Mouse (Mus musculus) hindbrain, embryonic 14.5 days (tissue): Measurements from ENCODE around the gene Ift27. TPM values are rescaled to one million over a fixed set of nuclear protein-coding genes. Genes with fewer than 3 reads are reported as not detected.

Experiments used
- ATAC-seq: fragments of 200-750 bp; cut with Nextera tagmentation; 2 replicates; pipeline ENCODE4 v1.8.0; 2017; ENCODE audit warnings: moderate number of reproducible peaks, mild to moderate bottlenecking, moderate TSS enrichment, moderate library complexity; ENCODE audit not compliant: low FRiP score
- DNase-seq: peaks from one replicate; pipeline ENCODE4 v3.0.0-alpha.2; 2015; ENCODE audit warnings: low spot score
- H3K27ac ChIP-seq: fragments of 300-500 bp; sonication (generic); 2 replicates; pipeline ENCODE4 v1.5.1; 2014; ENCODE audit warnings: mild to moderate bottlenecking, moderate library complexity
- H3K27me3 ChIP-seq: fragments of 300-500 bp; sonication (generic); 2 replicates; pipeline ENCODE4 v1.6.1; 2014; ENCODE audit warnings: mild to moderate bottlenecking, low read length, mixed read lengths; ENCODE audit not compliant: control insufficient read depth, insufficient read depth
- H3K36me3 ChIP-seq: fragments of 300-500 bp; sonication (generic); replicated peaks from 2 replicates; pipeline ENCODE4 v1.6.1; 2014; ENCODE audit not compliant: control insufficient read depth, insufficient read depth
- H3K4me1 ChIP-seq: fragments of 300-500 bp; sonication (generic); replicated peaks from 2 replicates; pipeline ENCODE4 v1.6.1; 2014; ENCODE audit warnings: antibody characterized with exemption, low read length, mixed read lengths; ENCODE audit not compliant: control insufficient read depth, insufficient read depth
- H3K4me2 ChIP-seq: fragments of 300-500 bp; sonication (generic); replicated peaks from 2 replicates; pipeline ENCODE4 v1.6.1; 2014; ENCODE audit warnings: mild to moderate bottlenecking, moderate library complexity
- H3K4me3 ChIP-seq: fragments of 300-500 bp; sonication (generic); replicated peaks from 2 replicates; pipeline ENCODE4 v1.5.1; 2014; ENCODE audit warnings: mild to moderate bottlenecking, low read length
- H3K9ac ChIP-seq: fragments of 300-500 bp; sonication (generic); 2 replicates; pipeline ENCODE4 v1.6.1; 2014
- H3K9me3 ChIP-seq: fragments of 300-500 bp; sonication (generic); 2 replicates; pipeline ENCODE4 v1.6.1; 2016; ENCODE audit warnings: low read length; ENCODE audit not compliant: control insufficient read depth
- WGBS: fragments of 180-500 bp; shearing (Covaris S2); extraction: QIAGEN DNeasy Blood & Tissue Kit; methylation state at CpG from one replicate; pipeline ENCODE4 v1.1.7; 2014; 5-methylcytosine and 5-hydroxymethylcytosine counted together
- polyA plus RNA-seq: library from polyadenylated mRNA; unstranded; fragments of >200 nt; fragmentation: Nextera tagmentation; extraction: Ambion mirVana; gene quantifications from 2 replicates; pipeline ENCODE4 v1.2.1, GENCODE M21; 2014

Gene Ift27
- polyA plus RNA-seq, 1 experiment from 2014 or later = 108 TPM

DNA sequence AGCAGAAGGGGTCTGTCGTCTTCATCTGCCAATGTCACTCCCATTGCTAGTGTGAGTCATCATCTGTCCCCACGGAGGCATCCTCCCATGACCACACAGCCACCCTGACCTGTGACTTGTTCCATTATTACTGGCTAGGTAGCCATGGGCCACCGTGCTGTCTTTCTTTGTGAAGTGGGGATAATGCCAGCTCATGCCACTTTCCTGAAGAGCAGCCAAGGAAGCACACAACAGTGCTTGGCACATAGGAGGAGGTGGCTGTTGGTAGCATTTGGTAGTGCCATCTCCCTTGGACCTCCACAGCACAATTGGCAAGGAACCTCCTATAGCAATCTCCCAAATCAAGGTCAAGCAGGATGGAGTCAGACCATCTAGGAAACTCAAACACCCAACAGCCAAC is 20.4 kb upstream of the Ift27 start:
- Histone ChIP-seq H3K36me3 (no peaks in the 10 kb centered on the region), H3K27ac (no peak overlapping the region), H3K9ac (no peak overlapping the region), H3K4me3 (no peak overlapping the region), H3K4me1 (no peaks in the 10 kb centered on the region), H3K27me3 (no peaks in the 10 kb centered on the region), H3K9me3 (no peaks in the 10 kb centered on the region), H3K4me2 (no peak overlapping the region)
- ATAC-seq = no peak
- WGBS = 82% methylated on average over 3 of the region's 3 CpGs
- no peak for DNase-seq

DNA sequence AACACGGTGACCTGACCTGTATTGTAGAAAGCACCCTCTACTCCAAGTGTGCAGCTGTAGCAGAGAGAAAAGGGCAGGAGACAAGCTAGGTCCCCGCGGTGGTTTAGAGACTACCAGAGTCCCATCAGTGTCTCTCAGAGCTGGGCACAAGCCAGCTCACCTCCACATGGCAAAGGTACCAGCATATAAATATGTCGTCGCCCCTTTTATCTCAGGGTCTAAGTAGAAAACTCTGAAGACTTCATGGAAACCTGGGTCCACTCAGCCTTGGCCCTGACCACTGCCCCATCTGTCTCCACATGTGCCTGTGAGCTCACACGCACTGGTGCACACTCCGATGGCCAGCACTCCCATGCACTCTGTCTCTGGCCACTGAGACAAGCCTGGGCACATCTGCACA is 15.7 kb upstream of the Ift27 start:
- Histone ChIP-seq H3K9me3 (no peaks in the 10 kb centered on the region), H3K36me3 (no peaks in the 10 kb centered on the region), H3K9ac (no peak overlapping the region), H3K27me3 (no peaks in the 10 kb centered on the region), H3K4me3 (no peak overlapping the region), H3K27ac (no peak overlapping the region), H3K4me1 (no peaks in the 10 kb centered on the region), H3K4me2 (no peak overlapping the region)
- 91% methylated on average over 7 of the region's 7 CpGs for WGBS
- no peak for ATAC-seq
- no peak for DNase-seq

DNA sequence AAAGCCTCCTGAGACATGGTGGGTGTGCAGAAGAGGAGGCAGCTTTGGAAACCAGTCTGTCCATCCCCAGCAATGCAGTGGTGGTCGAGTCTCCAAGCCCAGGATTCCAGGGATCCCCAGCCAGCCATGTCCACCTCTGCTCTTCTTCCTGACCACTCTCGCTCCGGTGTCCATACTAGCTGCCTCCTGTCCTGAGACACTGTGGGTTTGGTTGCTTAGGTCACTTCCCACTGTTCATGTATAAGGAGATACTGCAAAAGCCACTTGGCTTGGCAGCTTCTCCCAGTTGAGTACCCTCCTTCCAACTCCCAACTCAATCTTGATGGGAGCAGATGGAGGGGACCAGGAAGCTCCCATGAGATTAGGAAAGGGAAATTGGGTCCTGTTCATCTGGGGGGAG is 14.6 kb upstream of the Ift27 start:
- no peak for ATAC-seq
- Histone ChIP-seq H3K27me3 (no peaks in the 10 kb centered on the region), H3K4me1 (no peaks in the 10 kb centered on the region), H3K4me2 (no peak overlapping the region), H3K27ac (no peak overlapping the region), H3K9me3 (no peaks in the 10 kb centered on the region), H3K4me3 (no peak overlapping the region), H3K9ac (no peak overlapping the region), H3K36me3 (no peaks in the 10 kb centered on the region)
- DNase-seq = no peak
- 89% methylated on average over 3 of the region's 3 CpGs for WGBS

- Histone ChIP-seq H3K27me3 (no peaks in the 10 kb centered on the region), H3K27ac (no peak overlapping the region), H3K9me3 (no peaks in the 10 kb centered on the region), H3K4me3 (no peak overlapping the region), H3K36me3 (no peaks in the 10 kb centered on the region), H3K9ac (no peak overlapping the region), H3K4me1 (peaks cover 5% of the 10 kb centered on the region), H3K4me2 (no peak overlapping the region)
- DNase-seq (no peak), ATAC-seq (no peak)
- WGBS = 59% methylated on average over 5 of the region's 5 CpGs
These were observed 13.0 kb upstream of the Ift27 start for GRCm38 (mm10) chr15:78186906-78187305.

DNA sequence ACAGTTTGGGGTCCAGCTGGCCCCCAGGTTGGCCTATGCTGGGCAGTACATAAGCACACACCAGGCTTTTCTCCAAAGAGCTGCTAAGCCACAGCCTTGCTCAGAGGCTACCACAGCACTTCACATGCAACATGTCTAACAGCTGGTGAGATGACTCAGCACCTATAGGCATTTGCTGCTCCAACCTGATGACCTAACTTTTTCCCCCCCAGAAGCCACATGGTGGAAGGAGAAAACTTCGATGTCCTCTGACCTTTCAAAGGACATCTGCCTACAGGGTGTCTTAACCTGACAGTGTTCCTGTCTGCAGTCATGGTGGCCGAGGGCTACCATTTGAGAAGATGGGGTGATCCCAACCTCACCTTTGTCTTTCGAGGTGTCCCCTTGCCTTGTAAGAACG is 11.7 kb upstream of the Ift27 start:
- Histone ChIP-seq H3K27ac (no peak overlapping the region), H3K27me3 (no peaks in the 10 kb centered on the region), H3K36me3 (no peaks in the 10 kb centered on the region), H3K9ac (no peak overlapping the region), H3K4me3 (no peak overlapping the region), H3K4me2 (no peak overlapping the region), H3K4me1 (peaks cover 15% of the 10 kb centered on the region), H3K9me3 (no peaks in the 10 kb centered on the region)
- ATAC-seq = no peak
- WGBS = 91% methylated on average over 4 of the region's 4 CpGs
- DNase-seq = no peak

- no peaks in the 10 kb centered on the region for H3K9me3 ChIP-seq
- H3K27me3 ChIP-seq = no peaks in the 10 kb centered on the region
These were observed 10.9 kb upstream of the Ift27 start for GRCm38 (mm10) chr15:78184855-78185254.

DNA sequence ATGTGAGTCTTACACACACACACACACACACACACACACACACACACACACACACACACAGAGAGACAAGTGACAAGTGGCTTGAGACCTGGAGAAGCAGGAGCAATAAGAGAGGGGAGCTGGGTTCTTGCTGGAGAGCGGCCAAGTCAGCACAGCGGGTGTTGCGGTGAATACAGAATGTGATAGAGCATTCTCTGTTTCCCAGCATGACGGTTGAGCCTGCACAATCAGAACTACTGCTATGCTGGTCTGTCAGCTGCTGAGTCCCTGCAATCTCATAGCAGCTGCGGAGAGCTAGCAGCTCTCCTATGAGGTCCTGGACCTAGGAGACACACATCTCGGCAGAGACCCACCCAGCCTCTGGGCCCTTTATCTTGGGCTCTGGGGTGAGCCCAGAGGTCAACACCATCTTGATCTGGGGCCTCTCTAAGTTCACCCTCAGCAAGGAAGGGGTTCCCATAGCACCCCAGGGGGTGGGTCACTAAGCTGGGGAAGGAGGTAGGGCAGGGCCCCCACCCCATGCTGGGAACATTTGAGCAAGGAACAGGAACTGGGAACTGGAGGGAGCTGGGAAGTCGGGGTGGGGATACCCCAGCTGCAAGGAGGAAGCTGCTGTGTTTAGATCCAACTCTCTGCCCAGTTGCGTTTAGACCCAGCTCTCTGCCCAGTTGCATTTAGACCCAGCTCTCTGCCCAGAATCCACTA is 7.9 kb upstream of the Ift27 start:
- no peaks in the 10 kb centered on the region for H3K27me3 ChIP-seq
- H3K4me1 ChIP-seq = peaks cover 18% of the 10 kb centered on the region
- H3K4me2 ChIP-seq = 0 out of 2 replicates have a peak overlapping the region, but pooled peaks have one; percentile 1
- no peak overlapping the region for H3K4me3 ChIP-seq
- peak overlapping the region; percentile 79 for H3K27ac ChIP-seq
- peak; percentile 70 for ATAC-seq
- no peaks in the 10 kb centered on the region for H3K9me3 ChIP-seq
- H3K36me3 ChIP-seq = no peaks in the 10 kb centered on the region
- H3K9ac ChIP-seq = 0 out of 2 replicates have a peak overlapping the region, but pooled peaks have one; percentile 10
- WGBS = 19% methylated on average over 8 of the region's 8 CpGs
- DNase-seq = peak; percentile 85

More at GRCm38 (mm10) chr15:78184855-78185254, 10.9 kb upstream of the Ift27 start:
- Histone ChIP-seq H3K4me3 (no peak overlapping the region), H3K27ac (no peak overlapping the region), H3K4me2 (no peak overlapping the region), H3K9ac (no peak overlapping the region), H3K4me1 (peaks cover 15% of the 10 kb centered on the region), H3K36me3 (no peaks in the 10 kb centered on the region)
- ATAC-seq (peak; percentile 64; the same call in 1 of the 2 replicates), DNase-seq (peak; percentile 62)
- WGBS = 6% methylated on average over 10 of the region's 10 CpGs

DNA sequence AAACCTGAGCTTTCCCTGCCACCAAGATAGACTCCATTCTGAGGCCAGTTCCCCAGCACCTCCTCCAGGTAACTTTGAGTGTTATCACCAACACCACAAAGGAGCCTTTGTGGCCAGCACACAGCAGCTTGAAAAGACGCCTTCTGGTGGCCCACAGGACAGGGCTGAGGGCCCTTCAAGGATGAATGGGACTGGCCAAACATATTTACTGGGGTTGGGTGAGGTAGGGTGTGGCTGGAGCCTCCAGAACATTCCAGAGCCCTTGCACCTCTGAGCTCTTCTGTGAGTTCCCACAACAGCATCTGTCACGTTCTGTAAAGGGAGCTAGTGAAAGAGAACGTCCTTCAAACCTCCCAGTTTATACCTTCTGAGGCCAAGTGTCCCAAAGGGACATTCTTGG is 5.9 kb upstream of the Ift27 start:
- no peaks in the 10 kb centered on the region for H3K27me3 ChIP-seq
- H3K4me3 ChIP-seq = no peak overlapping the region
- WGBS = 74% methylated on average over 3 of the region's 3 CpGs

DNA sequence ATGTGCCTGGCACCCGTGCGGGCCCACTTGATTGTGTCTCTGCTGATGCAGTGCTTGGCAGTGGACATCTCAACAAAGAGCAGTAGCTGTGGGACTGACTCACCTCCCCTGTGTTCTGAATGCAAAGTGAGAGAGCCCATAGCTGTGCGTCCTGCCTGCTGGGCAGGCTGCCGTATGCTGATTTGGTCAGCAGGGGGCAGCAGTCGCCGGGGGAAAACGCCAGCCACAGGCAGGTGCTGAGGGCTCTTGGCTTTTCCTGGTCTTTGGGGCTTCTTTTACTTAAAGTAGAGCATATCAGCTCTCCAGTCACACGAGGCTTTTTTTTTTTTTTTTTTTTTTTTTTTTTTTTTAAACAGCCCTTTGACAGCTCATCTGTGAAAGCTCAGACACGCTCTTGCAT is 4.5 kb upstream of the Ift27 start:
- WGBS = 3% methylated on average over 9 of the region's 9 CpGs
- ATAC-seq (no peak), DNase-seq (peak; percentile 77)
- Histone ChIP-seq H3K27ac (peak overlapping the region; percentile 20; the same call in 1 of the 2 replicates), H3K9ac (no peak overlapping the region), H3K36me3 (no peaks in the 10 kb centered on the region), H3K4me2 (no peak overlapping the region), H3K27me3 (no peaks in the 10 kb centered on the region), H3K4me3 (no peak overlapping the region), H3K4me1 (peaks cover 27% of the 10 kb centered on the region), H3K9me3 (no peaks in the 10 kb centered on the region)

More for the DNA sequence above, 5.9 kb upstream of the Ift27 start:
- peaks cover 23% of the 10 kb centered on the region for H3K4me1 ChIP-seq
- no peak overlapping the region for H3K4me2 ChIP-seq
- no peak overlapping the region for H3K9ac ChIP-seq
- ATAC-seq (no peak), DNase-seq (no peak)
- no peaks in the 10 kb centered on the region for H3K36me3 ChIP-seq
- H3K27ac ChIP-seq = no peak overlapping the region
- no peaks in the 10 kb centered on the region for H3K9me3 ChIP-seq
